Mouse (Mus musculus) myocyte (in vitro differentiated cells): Measurements from ENCODE around the gene Prdx1. TPM values are rescaled to one million over a fixed set of nuclear protein-coding genes. Genes with fewer than 3 reads are reported as not detected.

Experiments
- H3K27me3 ChIP-seq: one replicate; pipeline ENCODE4 v1.6.1; 2011; ENCODE audit not compliant: control insufficient read depth, insufficient read depth, insufficient read length
- H3K36me3 ChIP-seq: one replicate; pipeline ENCODE4 v1.6.1; 2011; ENCODE audit not compliant: control insufficient read depth, insufficient read depth
- H3K4me2 ChIP-seq: one replicate; pipeline ENCODE4 v1.6.1; 2011; ENCODE audit warnings: low read depth, control low read depth
- H3K4me3 ChIP-seq: one replicate; pipeline ENCODE4 v1.5.1; 2011; ENCODE audit warnings: mild to moderate bottlenecking, control low read depth, moderate library complexity
- H3K79me2 ChIP-seq: one replicate; pipeline ENCODE4 v1.6.1; 2011; ENCODE audit not compliant: control insufficient read depth, insufficient read depth
- H3ac ChIP-seq: one replicate; pipeline ENCODE4 v1.6.1; 2011; ENCODE audit not compliant: control insufficient read depth, insufficient read length
- CEBPB ChIP-seq: IDR thresholded peaks from 2 replicates; pipeline ENCODE4 v1.6.1; 2011; ENCODE audit warnings: mild to moderate bottlenecking, moderate library complexity; ENCODE audit not compliant: poor library complexity, insufficient read depth, severe bottlenecking
- E2F4 ChIP-seq: IDR thresholded peaks from one replicate; pipeline ENCODE4 v1.6.1; 2011; ENCODE audit warnings: mild to moderate bottlenecking, control low read depth, moderate library complexity; ENCODE audit not compliant: insufficient read depth
- MAX ChIP-seq: IDR thresholded peaks from one replicate; pipeline ENCODE4 v1.6.1; 2011; ENCODE audit warnings: low read depth, mild to moderate bottlenecking, control low read depth
- MYOD1 ChIP-seq, 3 experiments: IDR thresholded peaks; one replicate each; pipeline ENCODE4 v1.6.1; 2011; ENCODE audit warnings: control low read depth in 2 of 3, low read depth in 2 of 3, mild to moderate bottlenecking in 2 of 3, moderate library complexity in 1 of 3; ENCODE audit not compliant: insufficient read length in 2 of 3, control insufficient read depth in 1 of 3
- MYOG ChIP-seq, 3 experiments: IDR thresholded peaks; one replicate each; pipeline ENCODE4 v1.6.1; 2011; ENCODE audit warnings: control low read depth in 2 of 3, low read depth in 2 of 3, mild to moderate bottlenecking in 2 of 3; ENCODE audit not compliant: insufficient read length in 2 of 3, control insufficient read depth in 1 of 3, insufficient read depth in 1 of 3
- POLR2A ChIP-seq: IDR thresholded peaks from one replicate; pipeline ENCODE4 v1.6.1; 2011; ENCODE audit warnings: low read depth, mild to moderate bottlenecking, control low read depth, moderate library complexity; ENCODE audit not compliant: insufficient read length
- POLR2AphosphoS2 ChIP-seq: IDR thresholded peaks from one replicate; pipeline ENCODE4 v1.6.1; 2011; ENCODE audit warnings: low read depth, control low read depth; ENCODE audit not compliant: insufficient read length
- REST ChIP-seq: IDR thresholded peaks from one replicate; pipeline ENCODE4 v1.6.1; 2011; ENCODE audit warnings: mild to moderate bottlenecking, control low read depth, moderate library complexity; ENCODE audit not compliant: insufficient read depth, insufficient read length
- SRF ChIP-seq: IDR thresholded peaks from one replicate; pipeline ENCODE4 v1.6.1; 2011; ENCODE audit warnings: low read depth; ENCODE audit not compliant: control insufficient read depth, insufficient read length
- TCF12 ChIP-seq: IDR thresholded peaks from one replicate; pipeline ENCODE4 v1.6.1; 2011; ENCODE audit warnings: mild to moderate bottlenecking, control low read depth; ENCODE audit not compliant: poor library complexity, insufficient read depth, severe bottlenecking
- TCF3 ChIP-seq: IDR thresholded peaks from one replicate; pipeline ENCODE4 v1.6.1; 2011; ENCODE audit warnings: low read depth, control low read depth; ENCODE audit not compliant: insufficient read length
- USF1 ChIP-seq: IDR thresholded peaks from one replicate; pipeline ENCODE4 v1.6.1; 2011; ENCODE audit warnings: low read depth, mild to moderate bottlenecking, control low read depth, moderate library complexity
- polyA plus RNA-seq: library from polyadenylated mRNA; unstranded; fragments of >200 nt; fragmentation: generic; extraction: Trizol; gene quantifications from one replicate; pipeline ENCODE4 v1.2.1, GENCODE M21; 2012; ENCODE audit warnings: missing spikeins

The Prdx1 gene
- polyA plus RNA-seq, 1 experiment = 231 TPM

- no peak overlapping the region for H3ac ChIP-seq
- H3K4me3 ChIP-seq = peak overlapping the region; percentile 79
- H3K79me2 ChIP-seq = peaks cover 39% of the 10 kb centered on the region
- no peaks in the 10 kb centered on the region for H3K27me3 ChIP-seq
- peaks cover 22% of the 10 kb centered on the region for H3K36me3 ChIP-seq
- H3K4me2 ChIP-seq = peak overlapping the region; percentile 70
- no peak for TF ChIP-seq SRF
Measured at GRCm38 (mm10) chr4:116684665-116685064, 679 bp upstream of the Prdx1 start.

GRCm38 (mm10) chr4:116687041-116687440, 1.7 kb downstream of the Prdx1 start:
- Histone ChIP-seq H3K79me2 (peaks cover 63% of the 10 kb centered on the region), H3K27me3 (no peaks in the 10 kb centered on the region), H3ac (no peak overlapping the region), H3K4me3 (peak overlapping the region; percentile 79), H3K36me3 (peaks cover 45% of the 10 kb centered on the region), H3K4me2 (peak overlapping the region; percentile 94)
- no peak for TF ChIP-seq POLR2AphosphoS2
- no peak for TF ChIP-seq TCF12
- no peak for TF ChIP-seq REST
- TF ChIP-seq CEBPB = no peak

GRCm38 (mm10) chr4:116689309-116689876, 4.0 kb downstream of the Prdx1 start:
- TF ChIP-seq TCF3 (no peak), TCF12 (no peak), REST (no peak), POLR2A (no peak), MYOG (IDR thresholded peaks at IDR 0.05; ENCODE audit: control insufficient read depth in 1 of 3, insufficient read depth in 1 of 3, insufficient read length in 2 of 3, low read depth in 2 of 3) (no peak), POLR2AphosphoS2 (no peak), MYOD1 (IDR thresholded peaks at IDR 0.05; ENCODE audit: control insufficient read depth in 1 of 3, insufficient read length in 2 of 3, low read depth in 2 of 3) (no peak), CEBPB (no peak), SRF (no peak), USF1 (no peak), MAX (no peak), E2F4 (no peak)
- Histone ChIP-seq H3K27me3 (no peaks in the 10 kb centered on the region), H3K79me2 (peaks cover 76% of the 10 kb centered on the region), H3K4me2 (no peak overlapping the region), H3ac (no peak overlapping the region), H3K36me3 (peaks cover 63% of the 10 kb centered on the region), H3K4me3 (no peak overlapping the region)

- Histone ChIP-seq H3K4me3 (no peak overlapping the region), H3K4me2 (no peak overlapping the region), H3ac (no peak overlapping the region), H3K79me2 (peaks cover 70% of the 10 kb centered on the region), H3K36me3 (peaks cover 87% of the 10 kb centered on the region), H3K27me3 (no peaks in the 10 kb centered on the region)
- TF ChIP-seq POLR2A (no peak), TCF12 (no peak), TCF3 (no peak), POLR2AphosphoS2 (no peak), MAX (no peak), MYOG (IDR thresholded peaks at IDR 0.05; ENCODE audit: control insufficient read depth in 1 of 3, insufficient read depth in 1 of 3, insufficient read length in 2 of 3, low read depth in 2 of 3) (no peak), REST (no peak), MYOD1 (IDR thresholded peaks at IDR 0.05; ENCODE audit: control insufficient read depth in 1 of 3, insufficient read length in 2 of 3, low read depth in 2 of 3) (no peak), CEBPB (no peak), SRF (no peak), USF1 (no peak)
Measured at GRCm38 (mm10) chr4:116692146-116692545, 6.8 kb downstream of the Prdx1 start.

- Histone ChIP-seq H3K36me3 (peaks cover 89% of the 10 kb centered on the region), H3K27me3 (no peaks in the 10 kb centered on the region)
- TF ChIP-seq TCF12 = no peak
- no peak for TF ChIP-seq POLR2A
- no peak for TF ChIP-seq MAX
- TF ChIP-seq CEBPB = no peak
- TF ChIP-seq E2F4 = no peak
- no peak for TF ChIP-seq MYOG (IDR thresholded peaks at IDR 0.05; ENCODE audit: control insufficient read depth in 1 of 3, insufficient read depth in 1 of 3, insufficient read length in 2 of 3, low read depth in 2 of 3)
- TF ChIP-seq REST = no peak
- TF ChIP-seq USF1 = no peak
- TF ChIP-seq POLR2AphosphoS2 = no peak
- TF ChIP-seq SRF = no peak
- TF ChIP-seq MYOD1 (IDR thresholded peaks at IDR 0.05; ENCODE audit: control insufficient read depth in 1 of 3, insufficient read length in 2 of 3, low read depth in 2 of 3) = no peak
- no peak for TF ChIP-seq TCF3
Measured at GRCm38 (mm10) chr4:116693785-116694184, 8.4 kb downstream of the Prdx1 start.

More at GRCm38 (mm10) chr4:116693785-116694184, 8.4 kb downstream of the Prdx1 start:
- no peak overlapping the region for H3ac ChIP-seq
- no peak overlapping the region for H3K4me3 ChIP-seq
- peaks cover 60% of the 10 kb centered on the region for H3K79me2 ChIP-seq
- no peak overlapping the region for H3K4me2 ChIP-seq
